Mouse (Mus musculus): ENCODE results near the gene Pdxdc1.
"Not testable (repeated sequence)": the region's sequence is repeated elsewhere in the genome, so short reads cannot be mapped to it uniquely, and the experiment has no call there.

Pdxdc1 gene

GRCm38 (mm10) chr16:13818560-13819393 is 84.2 kb downstream of the Pdxdc1 start, which contains the start of gene Ntan1:
TSS of gene Ntan1 (plus strand) at chr16:13818845.
- in situ Hi-C loops (cut with MseI, MboI) = no loop called here

GRCm38 (mm10) chr16:13813200-13813599 is 89.7 kb downstream of the Pdxdc1 start:
- in situ Hi-C loops (cut with MseI, MboI) = no loop called here

- in situ Hi-C loops (cut with MseI, MboI) = no loop called here
These were observed 90.8 kb downstream of the Pdxdc1 start for GRCm38 (mm10) chr16:13812152-13812551.

GRCm38 (mm10) chr16:13808410-13808809 is 94.5 kb downstream of the Pdxdc1 start:
- in situ Hi-C loops (cut with MseI, MboI) = no loop called here

GRCm38 (mm10) chr16:13807616-13808015 is 95.3 kb downstream of the Pdxdc1 start:
- in situ Hi-C loops (cut with MseI, MboI) = no loop called here

GRCm38 (mm10) chr16:13804666-13805065 is 98.3 kb downstream of the Pdxdc1 start:
- in situ Hi-C loops (cut with MseI, MboI) = no loop called here

GRCm38 (mm10) chr16:13801231-13801630 is 101.7 kb downstream of the Pdxdc1 start:
- in situ Hi-C loops (cut with MseI, MboI) = no loop called here

- in situ Hi-C loops (cut with MseI, MboI) = no loop called here
These were observed 106.2 kb downstream of the Pdxdc1 start for GRCm38 (mm10) chr16:13796746-13797175.

- in situ Hi-C loops (cut with MseI, MboI) = not testable (repeated sequence)
These were observed 109.5 kb downstream of the Pdxdc1 start for GRCm38 (mm10) chr16:13793441-13793840.

GRCm38 (mm10) chr16:13785932-13786331 is 117.0 kb downstream of the Pdxdc1 start:
- in situ Hi-C loops (cut with MseI, MboI) = no loop called here
